Mouse (Mus musculus): ENCODE results near the gene Fads2.

Fads2 gene

GRCm38 (mm10) chr19:10102054-10102700, 631 bp upstream of the Fads2 start:
- peak in 1 of 2 experiments; percentile 17 for DNase-seq (ENCODE audit: low spot score in 2 of 2)

DNA sequence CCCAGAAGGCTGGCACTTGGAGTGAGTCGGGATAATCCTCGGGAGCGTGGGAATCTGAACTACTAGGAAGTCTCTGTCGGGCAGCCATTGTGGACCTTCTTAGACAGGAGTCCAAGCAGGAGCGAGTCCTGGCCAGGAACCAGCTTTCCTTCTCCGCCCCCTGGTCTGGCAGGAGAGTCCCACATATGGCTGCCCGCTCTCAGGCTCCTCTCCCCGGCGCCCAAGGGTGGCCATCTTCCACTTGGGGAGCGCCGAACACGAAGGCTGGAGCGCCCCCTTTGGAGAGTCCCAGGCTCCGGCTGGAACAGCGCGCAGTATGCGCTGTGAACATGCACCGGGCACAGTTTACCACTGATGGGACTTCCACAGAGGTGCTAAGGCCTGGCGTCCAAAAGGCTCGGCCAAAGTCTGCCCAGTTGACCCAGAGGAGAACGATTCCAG, 895 bp downstream of the Fads2 start:
- peak; percentile 28 to 60 for DNase-seq (ENCODE audit: low spot score in 2 of 2)

DNA sequence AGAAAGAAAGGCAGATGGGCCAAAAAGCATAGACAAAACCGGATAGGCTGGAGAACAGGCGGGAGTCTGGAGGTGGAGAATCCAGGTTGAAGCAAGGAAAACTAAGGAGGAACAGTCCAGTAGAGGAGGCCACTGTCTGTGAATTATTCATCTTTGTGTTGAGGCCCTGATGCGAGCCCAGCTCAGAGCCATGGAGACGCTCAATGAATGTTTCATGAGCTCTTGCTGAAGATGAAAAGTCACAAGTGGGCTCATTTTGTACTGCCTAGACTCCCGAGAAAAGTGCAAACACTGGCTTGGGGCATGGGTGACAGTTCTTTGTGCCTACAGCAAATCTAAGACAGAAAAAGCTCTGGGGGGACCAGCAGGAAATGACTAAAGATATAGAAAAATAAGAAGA, 3.7 kb downstream of the Fads2 start:
- DNase-seq (ENCODE audit: low spot score in 2 of 2): no peak

GRCm38 (mm10) chr19:10096371-10096876, 5.1 kb downstream of the Fads2 start:
- DNase-seq (ENCODE audit: low spot score in 2 of 2): no peak

DNA sequence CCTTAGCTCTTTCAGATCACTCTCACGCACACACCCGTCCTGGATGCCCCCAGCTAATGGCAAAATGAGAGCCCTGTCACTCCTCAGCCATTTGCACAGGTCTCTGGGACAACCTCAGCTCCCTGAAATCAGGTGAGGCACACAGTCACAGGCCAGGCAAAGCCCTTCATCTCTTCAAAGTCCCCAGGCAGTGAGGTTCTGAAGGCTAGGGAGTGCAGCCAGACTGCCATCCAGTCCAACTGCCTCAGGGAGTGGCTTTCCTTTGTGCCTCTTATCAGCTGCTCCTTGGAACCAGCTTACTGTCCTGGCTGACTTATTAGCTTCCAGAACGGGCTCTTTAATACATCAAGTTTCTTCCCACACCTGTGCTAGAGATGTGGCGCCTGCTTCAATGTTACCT, 6.9 kb downstream of the Fads2 start:
- DNase-seq (ENCODE audit: low spot score in 2 of 2): no peak

- no peak for DNase-seq (ENCODE audit: low spot score in 2 of 2)
These were observed 7.7 kb downstream of the Fads2 start for GRCm38 (mm10) chr19:10093829-10094228.

DNA sequence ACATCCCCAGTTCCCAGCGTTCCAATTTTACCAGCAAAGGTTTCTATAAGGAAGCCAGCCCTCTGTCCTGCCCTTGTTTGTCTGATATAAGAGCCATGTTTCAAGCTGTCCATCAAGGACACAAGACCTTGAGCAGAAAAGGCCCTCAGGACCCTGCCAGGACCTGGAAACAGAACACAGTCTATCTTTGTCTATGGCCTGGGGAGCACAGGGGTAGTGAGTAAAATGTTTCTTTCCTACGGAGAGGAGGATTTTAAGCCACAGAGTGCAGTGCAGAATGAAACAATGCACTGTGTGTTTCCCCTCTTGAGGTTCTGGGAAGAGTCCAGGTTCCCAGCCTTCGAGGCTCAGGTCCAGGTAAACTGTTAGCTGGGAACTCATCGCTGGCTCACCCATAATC, 14.6 kb downstream of the Fads2 start:
- DNase-seq (ENCODE audit: low spot score in 2 of 2): no peak

DNA sequence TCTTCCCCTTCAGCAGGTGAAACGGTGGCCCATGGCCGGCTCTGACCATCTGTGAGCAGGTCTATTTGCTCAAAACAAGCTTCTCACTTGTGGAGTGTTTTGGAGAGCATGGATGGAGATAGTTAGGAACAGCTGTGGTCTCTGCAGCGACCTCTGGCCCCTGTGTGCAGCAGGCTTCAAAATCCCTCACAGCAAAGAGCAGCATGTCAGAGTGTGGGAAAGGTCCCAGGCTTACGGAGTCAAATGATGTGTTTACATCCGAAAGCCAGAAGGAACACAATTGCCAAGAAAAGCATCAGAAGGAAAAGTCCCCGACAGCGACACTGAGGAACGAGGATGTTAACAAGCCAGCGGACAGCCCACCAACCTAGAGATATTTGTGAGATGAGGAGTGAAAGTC, 16.1 kb downstream of the Fads2 start:
- DNase-seq (ENCODE audit: low spot score in 2 of 2): no peak

DNA sequence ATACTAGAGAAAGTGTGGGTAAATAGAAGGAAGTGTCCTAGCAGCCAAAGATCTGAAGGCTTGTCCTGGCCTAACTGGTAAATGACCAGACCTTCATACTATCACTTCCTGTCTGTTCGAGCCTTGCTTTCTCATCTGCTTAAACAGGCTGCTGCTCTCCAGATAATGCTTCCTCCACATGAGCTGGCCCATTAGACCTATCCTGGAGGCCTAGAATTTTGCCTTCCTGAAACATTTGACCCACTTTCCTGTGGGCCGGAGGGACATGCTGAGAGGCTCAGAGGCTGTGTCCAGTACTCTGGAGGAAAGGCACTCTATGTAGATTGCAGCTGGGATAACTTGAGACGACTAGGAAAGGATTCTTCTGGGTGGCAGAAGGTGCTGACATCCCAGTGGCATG, 19.4 kb downstream of the Fads2 start:
- no peak for DNase-seq (ENCODE audit: low spot score in 2 of 2)

GRCm38 (mm10) chr19:10080384-10080783, 21.2 kb downstream of the Fads2 start:
- no peak for DNase-seq (ENCODE audit: low spot score in 2 of 2)

DNA sequence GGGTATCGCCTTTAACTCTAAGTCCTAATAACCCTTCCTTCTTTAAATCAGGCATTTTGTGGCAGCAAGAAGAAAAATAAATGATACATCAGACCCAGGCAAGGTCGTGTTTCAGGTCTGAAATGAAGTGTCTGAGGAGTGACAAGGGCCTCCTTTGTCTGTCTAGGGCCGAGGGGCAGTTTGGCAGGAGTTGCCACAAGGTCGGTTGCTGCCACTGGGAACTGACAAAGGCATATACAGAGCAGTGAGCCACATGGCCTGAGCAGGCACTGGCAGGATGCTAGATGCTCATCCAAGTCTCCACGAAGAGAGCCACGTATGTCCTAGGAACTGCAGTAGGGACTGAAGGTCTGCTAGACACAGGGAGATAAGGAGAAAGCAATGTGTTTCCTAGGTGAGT, 23.2 kb downstream of the Fads2 start:
- no peak for DNase-seq (ENCODE audit: low spot score in 2 of 2)

DNA sequence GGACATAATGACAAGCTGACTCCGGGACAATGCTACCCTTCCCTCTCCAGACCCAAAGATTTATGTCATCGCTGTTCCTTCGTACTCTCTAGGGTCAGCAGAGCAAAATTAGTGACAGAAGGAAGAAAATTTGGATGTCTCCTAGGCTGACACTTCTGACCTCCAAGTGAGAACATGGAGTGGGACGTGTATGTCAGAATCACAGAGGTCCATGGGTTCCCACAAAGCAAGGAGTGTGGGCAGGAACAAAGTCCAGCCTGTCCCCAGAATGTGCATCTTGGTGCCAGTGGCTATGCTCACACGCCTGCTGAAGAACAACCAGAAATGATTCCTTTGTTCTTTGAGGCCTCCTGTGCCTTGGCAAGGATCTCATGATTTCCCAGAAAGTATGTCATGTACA, 28.4 kb downstream of the Fads2 start:
- DNase-seq (ENCODE audit: low spot score in 2 of 2): no peak

DNA sequence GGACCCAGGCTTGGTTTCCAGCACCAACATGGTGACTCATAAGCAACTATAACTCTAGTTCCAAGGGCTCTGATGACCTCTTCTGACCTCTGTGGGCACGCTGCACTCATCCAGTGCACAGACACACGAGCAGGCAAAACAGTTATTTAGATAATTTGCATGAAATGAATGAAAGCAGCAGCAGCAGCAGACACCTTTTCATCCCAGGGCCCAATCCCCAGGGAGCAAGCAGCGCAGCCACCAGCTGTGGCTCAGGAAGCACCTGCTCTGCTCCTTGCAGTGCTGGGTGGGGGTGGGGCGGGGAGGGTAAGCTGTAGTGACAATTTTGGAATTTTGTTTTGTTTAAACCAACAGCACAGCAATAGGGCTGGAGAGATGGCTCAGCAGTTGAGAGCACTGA, 29.7 kb downstream of the Fads2 start:
- no peak for DNase-seq (ENCODE audit: low spot score in 2 of 2)

DNA sequence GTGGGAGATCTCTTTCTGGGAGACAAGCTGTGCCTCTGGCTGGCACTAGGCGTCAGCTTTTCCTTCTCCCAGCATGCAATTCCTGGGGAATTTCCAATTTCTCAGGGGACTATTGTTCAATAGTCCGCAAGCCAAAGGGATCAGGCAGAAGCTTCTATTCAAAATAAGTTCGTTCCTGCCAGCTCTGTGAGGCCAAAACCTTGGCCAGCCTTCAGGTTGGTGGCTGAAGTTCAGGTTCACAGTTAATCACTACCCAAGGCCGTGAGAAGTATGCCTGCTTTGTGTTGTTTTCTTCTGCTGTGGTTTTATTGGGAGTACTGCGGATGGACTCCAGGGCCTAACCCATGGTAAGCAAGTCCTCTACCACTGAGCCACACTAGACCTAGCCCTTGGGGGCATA, 30.4 kb downstream of the Fads2 start:
- no peak for DNase-seq (ENCODE audit: low spot score in 2 of 2)

DNA sequence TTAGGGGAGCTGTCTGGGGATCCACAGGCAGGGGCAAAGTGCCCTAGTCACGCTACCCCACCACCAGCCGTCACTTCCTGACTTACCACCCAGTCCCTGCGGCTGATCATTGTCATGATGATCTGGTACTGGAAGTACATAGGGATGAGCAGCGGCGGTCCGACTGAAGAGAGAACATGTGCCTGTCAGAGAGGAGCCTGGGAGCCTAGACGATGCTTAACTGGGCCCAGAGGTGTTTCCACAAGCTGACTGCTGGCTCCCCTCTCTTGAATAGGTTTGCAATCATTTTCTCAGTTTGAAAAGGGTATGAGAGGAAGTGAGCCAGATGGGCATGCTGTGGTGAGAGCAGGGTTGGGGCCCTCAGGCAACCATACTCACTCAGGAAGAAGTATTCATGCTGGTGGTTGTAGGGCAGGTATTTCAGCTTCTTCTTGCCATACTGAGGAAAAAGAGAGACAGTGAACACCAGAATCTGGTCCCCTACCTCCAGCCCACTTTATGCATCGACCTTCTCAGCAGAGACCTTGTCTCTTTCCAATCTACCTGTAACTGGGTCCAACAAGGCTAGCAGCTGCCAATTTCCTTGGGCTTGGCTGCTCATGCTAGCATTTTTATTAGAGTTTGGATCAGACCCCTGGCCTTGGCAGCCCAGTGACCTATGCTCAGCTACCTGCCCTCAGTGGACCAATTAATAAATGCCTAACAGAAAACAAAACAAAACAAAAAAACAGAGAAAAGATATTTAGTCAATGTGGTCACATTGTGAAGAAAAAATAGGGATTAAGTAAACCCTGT, 31.2 kb downstream of the Fads2 start:
- DNase-seq (ENCODE audit: low spot score in 2 of 2): no peak

DNA sequence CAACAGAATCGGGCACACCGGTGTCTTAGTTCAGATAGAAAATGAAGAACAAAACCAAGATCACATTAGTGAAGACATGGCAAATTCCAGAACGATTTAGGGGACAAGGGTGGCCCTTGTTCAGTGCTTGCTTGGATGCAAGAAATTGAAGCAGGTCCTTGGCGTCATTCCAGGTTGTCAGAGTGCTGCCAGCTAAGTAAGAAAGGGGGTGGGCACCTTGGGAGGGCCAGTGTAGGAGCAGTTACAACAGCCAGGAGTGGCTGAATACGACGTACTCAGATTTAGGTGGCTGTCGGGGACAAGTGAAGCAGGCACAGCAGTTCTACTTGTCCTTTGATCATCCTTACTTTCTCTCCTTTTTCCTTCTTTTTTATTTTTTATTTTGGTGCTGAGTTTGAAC, 33.8 kb downstream of the Fads2 start:
- DNase-seq (ENCODE audit: low spot score in 2 of 2): no peak

DNA sequence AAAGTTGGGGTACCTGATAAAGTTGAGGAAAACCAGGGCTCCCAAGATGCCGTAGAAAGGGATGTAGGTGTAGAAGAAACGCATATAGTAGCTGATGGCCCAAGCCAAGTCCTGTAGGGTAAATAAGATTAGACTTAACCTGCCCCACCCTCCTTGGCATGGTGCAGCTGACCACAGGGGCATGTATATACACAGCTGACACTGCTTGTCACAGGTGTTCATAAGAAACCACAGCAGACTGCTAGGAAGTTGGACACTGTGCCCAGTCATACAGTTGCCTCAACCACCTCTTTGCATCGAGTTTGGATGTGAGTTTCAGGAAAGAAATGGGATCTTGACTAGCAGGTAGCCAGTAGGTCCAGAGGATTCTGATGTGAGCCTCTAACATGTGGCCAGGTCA, 35.0 kb downstream of the Fads2 start:
- no peak for DNase-seq (ENCODE audit: low spot score in 2 of 2)

- DNase-seq (ENCODE audit: low spot score in 2 of 2): no peak
These were observed 35.4 kb downstream of the Fads2 start for GRCm38 (mm10) chr19:10066189-10066500.

GRCm38 (mm10) chr19:10065465-10066188, 35.9 kb downstream of the Fads2 start:
- no peak for DNase-seq (ENCODE audit: low spot score in 2 of 2)

GRCm38 (mm10) chr19:10064173-10065012, 37.2 kb downstream of the Fads2 start:
- DNase-seq (ENCODE audit: low spot score in 2 of 2): no peak

GRCm38 (mm10) chr19:10062862-10063261, 38.7 kb downstream of the Fads2 start:
- no peak for DNase-seq (ENCODE audit: low spot score in 2 of 2)

- DNase-seq (ENCODE audit: low spot score in 2 of 2): no peak
These were observed 39.3 kb downstream of the Fads2 start for GRCm38 (mm10) chr19:10062292-10062691.
